Mouse (Mus musculus): Measurements from ENCODE around the gene Atxn1.

GRCm38 (mm10) chr13:45513009-45513984 lies 451.5 kb downstream of the Atxn1 start:
- TF ChIP-seq CTCF (IDR thresholded peaks at IDR 0.05; ENCODE audit: low read depth, low read length): no peak
- TF ChIP-seq GATA1 (IDR thresholded peaks at IDR 0.05; ENCODE audit: borderline replicate concordance, low read length): no peak
- TF ChIP-seq POLR2AphosphoS5 (IDR thresholded peaks at IDR 0.05; ENCODE audit: insufficient replicate concordance, low read depth, low read length): no peak
- TF ChIP-seq TAL1 (conservative IDR thresholded peaks at IDR 0.05; ENCODE audit: low read depth, low read length): no peak
- TF ChIP-seq GATA2 (IDR thresholded peaks at IDR 0.05; ENCODE audit: borderline replicate concordance, low read depth, low read length): no peak
